Comparison of ENCODE assay signal across 19 mouse cellular contexts in the genomic region with DNA sequence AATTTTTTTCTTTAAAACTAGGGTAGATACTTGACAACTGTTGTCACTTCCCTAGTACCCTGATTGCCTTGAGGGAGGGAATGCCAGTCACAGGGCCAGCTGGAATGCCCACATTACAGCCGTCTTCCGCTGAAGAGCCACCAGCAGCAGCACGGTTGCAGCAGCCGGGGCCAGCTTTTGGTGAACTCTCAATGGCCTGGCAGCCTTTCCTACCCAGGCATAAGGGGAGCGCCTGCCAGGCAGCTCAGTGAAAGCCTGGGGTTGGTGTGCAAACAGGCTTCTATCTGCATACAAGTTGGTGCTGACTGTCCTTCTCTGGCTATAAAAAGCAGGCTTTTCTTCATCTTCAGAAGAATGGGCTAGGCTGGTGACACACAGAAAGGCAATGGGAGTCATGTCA. TPM values are rescaled to one million over a fixed set of nuclear protein-coding genes. Genes with fewer than 3 reads are reported as not detected.
DNase-seq lines count a peak whose midpoint lies in the region; ATAC-seq and TF ChIP-seq lines count a peak whose summit lies in the region.
"Had no signal": no experiment of that assay in that cellular context is flagged by ENCODE, and none has a peak within 500 bp of the region (broad histone marks: within the 10 kb centered on the region; RNA-seq: fewer than 3 reads in every experiment).

No protein-coding gene starts in this region.

- H3K27me3 ChIP-seq in lung, postnatal 0 days (replicated peaks; ENCODE audit: insufficient read depth, low read length) = no peaks in the 10 kb centered on the region
- no peaks in the 10 kb centered on the region for H3K27me3 ChIP-seq in liver, embryonic 11.5 days (replicated peaks; ENCODE audit: control insufficient read depth, insufficient read depth, low read length)
- H3K27me3 ChIP-seq: forebrain, embryonic 15.5 days; liver, embryonic 13.5 days; megakaryocyte, embryonic 14.5 days had no signal

- H3K27ac ChIP-seq in layer of hippocampus, adult 2 months = peak overlapping the region; percentile 92
- H3K27ac ChIP-seq in lung, postnatal 0 days (ENCODE audit: low read length) = no peak overlapping the region
- no peak overlapping the region for H3K27ac ChIP-seq in liver, embryonic 11.5 days (ENCODE audit: low read depth, low read length)
- H3K27ac ChIP-seq: forebrain, embryonic 15.5 days; kidney, postnatal 0 days; liver, embryonic 13.5 days had no signal

- peak; percentile 49 for DNase-seq in gastrocnemius, postnatal 14 days
- DNase-seq in gastrocnemius, postnatal 10 days = no peak
- DNase-seq in layer of hippocampus, adult 2 months (ENCODE audit: low spot score in 2 of 2) = peak; percentile 50 to 54
- DNase-seq in layer of hippocampus, adult 8-10 months (ENCODE audit: low spot score in 2 of 2) = no peak
- DNase-seq in brain, adult 2 months (ENCODE audit: low read depth, low spot score) = peak; percentile 52
- DNase-seq in cerebellum, postnatal 14 days = peak; percentile 62 to 63
- no peak for DNase-seq in lung, postnatal 0 days (ENCODE audit: low spot score)
- no peak for DNase-seq in liver, embryonic 11.5 days (ENCODE audit: low spot score)
- DNase-seq: adrenal gland, postnatal 10 days; liver, embryonic 13.5 days; lung, postnatal 10 days; right cerebral cortex, adult 18-20 months; thymus, adult 2 months had no signal

- no peak for TF ChIP-seq EP300 in lung, postnatal 0 days (IDR thresholded peaks at IDR 0.05)

- H3K9me3 ChIP-seq in lung, postnatal 0 days (ENCODE audit: low read length) = no peaks in the 10 kb centered on the region
- H3K9me3 ChIP-seq in liver, embryonic 11.5 days (ENCODE audit: control insufficient read depth, low read length) = no peaks in the 10 kb centered on the region
- H3K9me3 ChIP-seq: forebrain, embryonic 15.5 days; hindbrain, embryonic 10.5 days; liver, embryonic 13.5 days; megakaryocyte, embryonic 14.5 days had no signal

- H3K9ac ChIP-seq in lung, postnatal 0 days (replicated peaks; ENCODE audit: low read depth) = no peak overlapping the region
- H3K9ac ChIP-seq in liver, embryonic 11.5 days (ENCODE audit: low read depth, low read length) = no peak overlapping the region
- H3K9ac ChIP-seq: forebrain, embryonic 15.5 days; liver, embryonic 13.5 days had no signal

- intact Hi-C loops in gastrocnemius, postnatal 14 days (cut with DNase I; ENCODE audit: low total_unique reads) = no loop called here

- TF ChIP-seq CTCF in layer of hippocampus, adult 2 months (conservative IDR thresholded peaks at IDR 0.05) = no peak
- TF ChIP-seq CTCF in lung, postnatal 0 days (IDR thresholded peaks at IDR 0.05) = no peak

- WGBS in lung, postnatal 0 days = 64% methylated on average over 5 of the region's 5 CpGs
- 83% methylated on average over 5 of the region's 5 CpGs for WGBS in liver, embryonic 11.5 days

- H3K4me3 ChIP-seq in layer of hippocampus, adult 2 months = no peak overlapping the region
- H3K4me3 ChIP-seq in lung, postnatal 0 days (ENCODE audit: low read depth, low read length) = no peak overlapping the region
- H3K4me3 ChIP-seq in liver, embryonic 11.5 days (ENCODE audit: low read depth, low read length) = no peak overlapping the region
- H3K4me3 ChIP-seq: erythroblast, embryonic 14.5 days; forebrain, embryonic 15.5 days; hindbrain, embryonic 10.5 days; liver, embryonic 13.5 days; megakaryocyte, embryonic 14.5 days had no signal

- H3K36me3 ChIP-seq in lung, postnatal 0 days (ENCODE audit: insufficient read depth, low read length) = no peaks in the 10 kb centered on the region
- H3K36me3 ChIP-seq in liver, embryonic 11.5 days (ENCODE audit: control insufficient read depth, insufficient read depth, low read length) = no peaks in the 10 kb centered on the region
- H3K36me3 ChIP-seq: forebrain, embryonic 15.5 days; hindbrain, embryonic 10.5 days; liver, embryonic 13.5 days had no signal

- no peak for ATAC-seq in lung, postnatal 0 days
- no peak for ATAC-seq in liver, embryonic 11.5 days (replicated peaks; ENCODE audit: low FRiP score)
- ATAC-seq: forebrain, embryonic 15.5 days; intestine, embryonic 16.5 days had no signal

- 0 out of 2 replicates have a peak, but pooled peaks cover 2% of the 10 kb centered on the region for H3K4me1 ChIP-seq in lung, postnatal 0 days (ENCODE audit: insufficient read depth, low read depth, low read length)
- H3K4me1 ChIP-seq in liver, embryonic 11.5 days (replicated peaks; ENCODE audit: control insufficient read depth, insufficient read depth, low read length) = no peaks in the 10 kb centered on the region
- H3K4me1 ChIP-seq: liver, embryonic 13.5 days had no signal

- H3K4me2 ChIP-seq in lung, postnatal 0 days (replicated peaks; ENCODE audit: low read depth, low read length) = no peak overlapping the region
- no peak overlapping the region for H3K4me2 ChIP-seq in liver, embryonic 11.5 days
- H3K4me2 ChIP-seq: forebrain, embryonic 15.5 days; liver, embryonic 13.5 days had no signal

RNA-seq across cellular contexts. Expression of a gene that starts 17.5 kb away (rescaled TPM):
- 1 to 10 TPM; 2.2 to 2.4 TPM for total RNA-seq in gastrocnemius, postnatal 14 days (2021)
- total RNA-seq in gastrocnemius, postnatal 10 days (2021) = 1 to 10 TPM; 2.3 to 2.7 TPM
- total RNA-seq in layer of hippocampus, adult 2 months (2021) = 1 to 10 TPM; 2.1 to 2.4 TPM
- total RNA-seq in layer of hippocampus, adult 8-10 months (2022) = 1 to 10 TPM; 3.4 to 5.1 (median 4.2) TPM
- 7.1 and 7.2 TPM in 2 replicates for polyA plus RNA-seq in lung, postnatal 0 days (2015; fragmentation: Nextera tagmentation; extraction: Ambion mirVana)
- 0.38 and 0.58 TPM in 2 replicates for polyA plus RNA-seq in liver, embryonic 11.5 days (2014; fragmentation: Nextera tagmentation; extraction: Ambion mirVana)
- polyA plus RNA-seq: erythroblast, embryonic 14.5 days had no signal

RNA-seq across cellular contexts. Expression of a gene that starts 19.9 kb away (rescaled TPM):
- total RNA-seq in gastrocnemius, postnatal 14 days (2021) = 1 to 10 TPM; 9.2 TPM
- 10 to 100 TPM; 11.8 to 12.2 TPM for total RNA-seq in gastrocnemius, postnatal 10 days (2021)
- total RNA-seq in layer of hippocampus, adult 2 months (2021) = 10 to 100 TPM; 17.1 to 18.1 TPM
- 10 to 100 TPM; 13.7 to 22.1 (median 17.1) TPM for total RNA-seq in layer of hippocampus, adult 8-10 months (2022)
- 16.1 and 17.5 TPM in 2 replicates for polyA plus RNA-seq in lung, postnatal 0 days (2015; fragmentation: Nextera tagmentation; extraction: Ambion mirVana)
- polyA plus RNA-seq in liver, embryonic 11.5 days (2014; fragmentation: Nextera tagmentation; extraction: Ambion mirVana) = 49.4 and 52.0 TPM in 2 replicates

RNA-seq across cellular contexts. Expression of a gene that starts 35.4 kb away (rescaled TPM):
- total RNA-seq in gastrocnemius, postnatal 14 days (2021) = under 1 TPM; 0.39 to 0.60 TPM
- total RNA-seq in gastrocnemius, postnatal 10 days (2021) = 1 to 10 TPM; 1.0 to 1.5 TPM
- under 1 TPM in 1 of 2 experiments, not detected in 1; 0.18 TPM for total RNA-seq in layer of hippocampus, adult 2 months (2021)
- 1 to 10 TPM in 2 of 4 experiments, under 1 TPM in 2; 0.54 to 1.2 (median 0.83) TPM for total RNA-seq in layer of hippocampus, adult 8-10 months (2022)
- polyA plus RNA-seq in lung, postnatal 0 days (2015; fragmentation: Nextera tagmentation; extraction: Ambion mirVana) = 2.2 and 3.3 TPM in 2 replicates
- 1.5 and 1.6 TPM in 2 replicates for polyA plus RNA-seq in liver, embryonic 11.5 days (2014; fragmentation: Nextera tagmentation; extraction: Ambion mirVana)
- polyA plus RNA-seq: erythroblast, embryonic 14.5 days had no signal

RNA-seq across cellular contexts. Expression of a gene that starts 43.9 kb away (rescaled TPM):
- 10 to 100 TPM in 1 of 2 experiments, 1 to 10 TPM in 1; 8.6 to 10.2 TPM for total RNA-seq in gastrocnemius, postnatal 14 days (2021)
- 10 to 100 TPM; 10.0 to 11.7 TPM for total RNA-seq in gastrocnemius, postnatal 10 days (2021)
- total RNA-seq in layer of hippocampus, adult 2 months (2021) = 10 to 100 TPM; 56.5 to 63.1 TPM
- 10 to 100 TPM; 53.9 to 60.2 (median 54.8) TPM for total RNA-seq in layer of hippocampus, adult 8-10 months (2022)
- 4.8 and 5.1 TPM in 2 replicates for polyA plus RNA-seq in lung, postnatal 0 days (2015; fragmentation: Nextera tagmentation; extraction: Ambion mirVana)
- 4.6 and 5.7 TPM in 2 replicates for polyA plus RNA-seq in liver, embryonic 11.5 days (2014; fragmentation: Nextera tagmentation; extraction: Ambion mirVana)

Comparison
In these comparisons a context has a peak if more than half of its experiments do, and no peak if none do; other contexts are left out.
1. DNase-seq: peak in gastrocnemius, postnatal 14 days (single experiment), layer of hippocampus, adult 2 months (2 of 2), brain, adult 2 months (single experiment) and cerebellum, postnatal 14 days (2 of 2); none in gastrocnemius, postnatal 10 days (single experiment), layer of hippocampus, adult 8-10 months (0 of 2), lung, postnatal 0 days (single experiment) and liver, embryonic 11.5 days (single experiment).